Mouse (Mus musculus): ENCODE measurements around the gene Gphn. TPM values are rescaled to one million over a fixed set of nuclear protein-coding genes. Genes with fewer than 3 reads are reported as not detected.

Gene Gphn
- polyA plus RNA-seq, 1 experiment from 2014 or later: 12.8 TPM

Other genes starting within 250 kb of the Gphn start
- not detected in 2 replicates for gene Gm6657, start 32.1 kb upstream of the Gphn start, polyA plus RNA-seq (2015; fragmentation: Nextera tagmentation; extraction: Ambion mirVana)

Measured in intestine, embryonic 16.5 days (tissue).